Mouse (Mus musculus): Measurements from ENCODE around the gene Mtus2.
"Not testable (repeated sequence)": the region's sequence is repeated elsewhere in the genome, so short reads cannot be mapped to it uniquely, and the experiment has no call there.

The Mtus2 gene

GRCm38 (mm10) chr5:147956821-147957564, at the start of gene Mtus2:
Gene Mtus2, plus strand, starts transcription at chr5:147957320.
- peak; percentile 70 for DNase-seq

GRCm38 (mm10) chr5:147907851-147908250, 49.3 kb upstream of the Mtus2 start:
- DNase-seq: no peak

- DNase-seq: no peak
These were observed 46.2 kb upstream of the Mtus2 start for GRCm38 (mm10) chr5:147910807-147911509.

- no peak for DNase-seq
These were observed 45.4 kb upstream of the Mtus2 start for GRCm38 (mm10) chr5:147911744-147912143.

- DNase-seq: no peak
These were observed 43.8 kb upstream of the Mtus2 start for GRCm38 (mm10) chr5:147913241-147913842.

- DNase-seq: no peak
These were observed 42.0 kb upstream of the Mtus2 start for GRCm38 (mm10) chr5:147915038-147915566.

- DNase-seq: no peak
These were observed 40.9 kb upstream of the Mtus2 start for GRCm38 (mm10) chr5:147916171-147916570.

GRCm38 (mm10) chr5:147918044-147918846, 38.9 kb upstream of the Mtus2 start:
- DNase-seq: no peak

GRCm38 (mm10) chr5:147924621-147925020, 32.5 kb upstream of the Mtus2 start:
- DNase-seq: no peak

GRCm38 (mm10) chr5:147925935-147926604, 31.1 kb upstream of the Mtus2 start:
- peak; percentile 30 for DNase-seq

GRCm38 (mm10) chr5:147928668-147929497, 28.2 kb upstream of the Mtus2 start:
- DNase-seq: no peak

- DNase-seq: no peak
These were observed 22.0 kb upstream of the Mtus2 start for GRCm38 (mm10) chr5:147935096-147935495.

- no peak for DNase-seq
These were observed 17.9 kb upstream of the Mtus2 start for GRCm38 (mm10) chr5:147939226-147939625.

GRCm38 (mm10) chr5:147945000-147945666, 12.0 kb upstream of the Mtus2 start:
- no peak for DNase-seq

- no peak for DNase-seq
These were observed 7.2 kb upstream of the Mtus2 start for GRCm38 (mm10) chr5:147949881-147950280.

GRCm38 (mm10) chr5:147951751-147952150, 5.4 kb upstream of the Mtus2 start:
- DNase-seq: no peak

- DNase-seq: not testable (repeated sequence)
These were observed 3.9 kb upstream of the Mtus2 start for GRCm38 (mm10) chr5:147953181-147953580.

- DNase-seq: no peak
These were observed 1.4 kb upstream of the Mtus2 start for GRCm38 (mm10) chr5:147955671-147956070.

- DNase-seq: no peak
These were observed 699 bp upstream of the Mtus2 start for GRCm38 (mm10) chr5:147956421-147956820.

- DNase-seq: no peak
These were observed 612 bp downstream of the Mtus2 start for GRCm38 (mm10) chr5:147957592-147958271.

Data from thymus, postnatal 14 days (tissue).